Mouse (Mus musculus): ENCODE data around the gene Ift57. TPM values are rescaled to one million over a fixed set of nuclear protein-coding genes. Genes with fewer than 3 reads are reported as not detected.

Ift57 gene
- total and polyA plus RNA-seq, 3 experiments = 13.3 to 28.8 (median 21.3) TPM

DNA sequence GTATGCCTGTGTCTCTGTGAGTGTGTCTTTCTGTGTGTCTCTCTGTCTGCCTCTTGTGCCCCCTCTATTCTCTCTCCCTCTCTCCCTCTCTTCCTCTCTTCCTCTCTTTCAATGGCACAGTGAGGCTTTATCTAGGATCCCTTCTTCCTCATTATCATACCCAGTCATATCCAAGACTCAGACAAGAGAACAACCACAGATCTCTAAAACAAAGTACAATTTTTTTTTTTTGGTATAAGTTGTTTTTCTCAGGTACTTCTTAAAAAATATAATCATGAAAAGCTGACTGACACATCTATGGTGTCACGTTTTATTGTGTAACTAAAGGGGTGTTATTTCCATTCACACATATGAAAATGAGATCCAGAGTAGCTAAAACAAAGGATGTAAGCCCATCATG, 74.0 kb downstream of the Ift57 start:
- Histone ChIP-seq H3K4me1 (ENCODE audit: control insufficient read depth in 1 of 2, insufficient read depth in 2 of 2) (peaks cover 16 to 37% of the 10 kb centered on the region in 2 experiments), H3K9me3 (replicated peaks; ENCODE audit: low read length) (no peaks in the 10 kb centered on the region), H3K9ac (ENCODE audit: insufficient read depth, low read depth) (no peak overlapping the region), H3K4me3 (replicated peaks in 1 of 3; ENCODE audit: low read depth in 2 of 3, low read length in 2 of 3, poor library complexity in 1 of 3) (no peak overlapping the region), H3K27ac (ENCODE audit: insufficient read depth, low read depth) (no peak overlapping the region), H3K4me2 (ENCODE audit: insufficient read depth, low read depth, poor library complexity, severe bottlenecking) (no peak overlapping the region), H3K27me3 (replicated peaks) (no peaks in the 10 kb centered on the region), H3K79me2 (replicated peaks; ENCODE audit: control insufficient read depth, extremely low read depth, insufficient read depth, poor library complexity, severe bottlenecking) (no peaks in the 10 kb centered on the region), H3K36me3 (replicated peaks in 1 of 2; ENCODE audit: control insufficient read depth in 1 of 2, insufficient read depth in 1 of 2, low read length in 1 of 2) (no peaks in the 10 kb centered on the region)
- in situ Hi-C loops (cut with MboI; ENCODE audit: low pct_ligation_motif_present, low pct_unique_long_range_greater_than_20kb, low sequenced_read_pairs) (no loop called here), dilution Hi-C loops (cut with MboI; ENCODE audit: extremely low pct_ligation_motif_present, extremely low pct_unique_long_range_greater_than_20kb, low sequenced_read_pairs) (no loop called here)
- TF ChIP-seq TCF12 (IDR thresholded peaks at IDR 0.05; ENCODE audit: low read depth, low read length) = no peak
- TF ChIP-seq UBTF (IDR thresholded peaks at IDR 0.05; ENCODE audit: low read depth, low read length) = no peak
- TF ChIP-seq ZNF384 (IDR thresholded peaks at IDR 0.05; ENCODE audit: low read depth, low read length) = no peak
- no peak for TF ChIP-seq GABPA (IDR thresholded peaks at IDR 0.05; ENCODE audit: insufficient replicate concordance, low read depth, low read length)
- no peak for TF ChIP-seq IRF4 (IDR thresholded peaks at IDR 0.05; ENCODE audit: low read depth, low read length)
- TF ChIP-seq MXI1 (IDR thresholded peaks at IDR 0.05; ENCODE audit: low read depth, low read length) = no peak
- TF ChIP-seq EP300 (IDR thresholded peaks at IDR 0.05; ENCODE audit: low read length) = no peak
- no peak for TF ChIP-seq SIN3A (IDR thresholded peaks at IDR 0.05; ENCODE audit: low read length)
- TF ChIP-seq BHLHE40 (IDR thresholded peaks at IDR 0.05; ENCODE audit: low read depth, low read length) = no peak
- TF ChIP-seq RCOR1 (conservative IDR thresholded peaks at IDR 0.05; ENCODE audit: low read depth, low read length) = no peak
- no peak for TF ChIP-seq CHD2 (IDR thresholded peaks at IDR 0.05; ENCODE audit: low read length)
- TF ChIP-seq ETS1 (conservative IDR thresholded peaks at IDR 0.05; ENCODE audit: low read depth, low read length) = no peak
- TF ChIP-seq JUN (IDR thresholded peaks at IDR 0.05; ENCODE audit: insufficient read depth, low read depth, low read length) = no peak
- TF ChIP-seq USF1 (IDR thresholded peaks at IDR 0.05; ENCODE audit: low read depth, low read length) = no peak
- TF ChIP-seq MAFK (IDR thresholded peaks at IDR 0.05; ENCODE audit: insufficient replicate concordance, low read length) = no peak
- no peak for TF ChIP-seq POLR2A (IDR thresholded peaks at IDR 0.05; ENCODE audit: low read depth, low read length)
- TF ChIP-seq TBP (conservative IDR thresholded peaks at IDR 0.05; ENCODE audit: low read depth, low read length) = no peak
- no peak for TF ChIP-seq POLR2AphosphoS2 (IDR thresholded peaks at IDR 0.05; ENCODE audit: low read depth, low read length)
- TF ChIP-seq CHD1 (IDR thresholded peaks at IDR 0.05; ENCODE audit: low read depth, low read length) = no peak
- DNase-seq (ENCODE audit: extremely low read depth) = no peak

DNA sequence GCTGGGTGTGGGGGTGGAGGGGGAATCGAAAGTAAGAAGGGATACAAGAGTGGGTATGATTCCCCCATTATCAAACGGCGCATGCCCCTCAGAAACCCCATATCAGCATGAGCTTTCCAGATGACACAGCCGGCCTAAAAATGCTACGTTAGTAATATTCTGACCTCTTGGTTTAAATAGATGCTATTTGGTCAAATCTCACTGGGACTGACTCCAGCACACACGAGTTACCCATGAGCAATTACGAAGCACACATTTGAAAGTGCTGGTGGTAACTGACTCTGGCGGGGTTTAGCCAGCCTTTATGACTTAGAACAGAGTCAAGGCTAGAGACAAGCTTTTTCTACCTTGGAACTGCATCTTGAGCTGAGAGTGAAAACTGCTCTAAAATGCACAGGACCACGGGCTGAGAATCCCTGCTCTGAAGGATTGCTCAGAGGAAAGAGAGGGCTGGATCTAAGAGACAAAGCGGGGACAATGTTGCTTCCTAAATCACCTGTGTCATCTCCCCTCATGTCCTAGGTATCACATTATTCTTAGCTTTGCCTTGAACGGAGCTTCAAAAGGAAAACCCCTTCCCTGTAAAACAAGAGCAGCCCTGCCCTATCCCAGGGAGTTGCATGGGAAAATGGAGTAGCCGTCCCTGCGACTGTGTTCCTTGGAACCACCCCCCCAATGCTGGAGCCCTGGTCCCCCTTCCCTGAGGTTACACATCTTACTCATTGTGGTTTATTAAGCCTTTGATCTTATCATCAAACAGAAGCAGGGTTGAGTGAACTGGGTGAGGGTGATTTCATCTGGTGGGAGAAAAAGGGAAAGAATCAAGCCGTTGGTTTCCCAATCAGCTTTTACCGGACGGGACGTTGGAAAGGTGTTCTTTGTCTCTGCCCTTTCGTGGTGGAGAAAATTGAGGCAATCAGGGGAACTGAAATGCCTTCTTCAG, 75.3 kb downstream of the Ift57 start:
- peak overlapping the region; percentile 74 for H3K27ac ChIP-seq (ENCODE audit: insufficient read depth, low read depth)
- peak overlapping the region; percentile 45 for H3K9ac ChIP-seq (ENCODE audit: insufficient read depth, low read depth)
- H3K4me3 ChIP-seq (replicated peaks in 1 of 3; ENCODE audit: low read depth in 2 of 3, low read length in 2 of 3, poor library complexity in 1 of 3) = no peak overlapping the region
- TF ChIP-seq MEF2A (IDR thresholded peaks at IDR 0.05; ENCODE audit: borderline replicate concordance, low read depth, low read length) = peak; percentile 92
- peak; percentile 63; the same call in 1 of the 2 replicates for TF ChIP-seq CHD1 (IDR thresholded peaks at IDR 0.05; ENCODE audit: low read depth, low read length)
- TF ChIP-seq MAX (IDR thresholded peaks at IDR 0.05; ENCODE audit: low read length) = peak; percentile 76
- peak; percentile 62; the same call in 1 of the 2 replicates for TF ChIP-seq MYC (IDR thresholded peaks at IDR 0.05; ENCODE audit: low read depth, low read length)
- TF ChIP-seq TCF12 (IDR thresholded peaks at IDR 0.05; ENCODE audit: low read depth, low read length) = peak; percentile 43; the same call in 1 of the 2 replicates
- peak; percentile 72 for TF ChIP-seq ETS1 (conservative IDR thresholded peaks at IDR 0.05; ENCODE audit: low read depth, low read length)
- no peak for TF ChIP-seq HCFC1 (IDR thresholded peaks at IDR 0.05; ENCODE audit: low read depth, low read length)
- TF ChIP-seq JUN (IDR thresholded peaks at IDR 0.05; ENCODE audit: insufficient read depth, low read depth, low read length) = peak; percentile 43; the same call in 1 of the 2 replicates
- TF ChIP-seq SIN3A (IDR thresholded peaks at IDR 0.05; ENCODE audit: low read length) = peak; percentile 52; the same call in 1 of the 2 replicates
- peak; percentile 74; the same call in 1 of the 2 replicates for TF ChIP-seq MXI1 (IDR thresholded peaks at IDR 0.05; ENCODE audit: low read depth, low read length)
- peak; percentile 49 for TF ChIP-seq EP300 (IDR thresholded peaks at IDR 0.05; ENCODE audit: low read length)
- no peak for TF ChIP-seq CHD2 (IDR thresholded peaks at IDR 0.05; ENCODE audit: low read length)
- no peak for TF ChIP-seq ZNF384 (IDR thresholded peaks at IDR 0.05; ENCODE audit: low read depth, low read length)
- no peak for TF ChIP-seq MAZ (IDR thresholded peaks at IDR 0.05; ENCODE audit: low read depth, low read length)
- peak; percentile 79 for TF ChIP-seq BHLHE40 (IDR thresholded peaks at IDR 0.05; ENCODE audit: low read depth, low read length)
- peak; percentile 70; the same call in 1 of the 2 replicates for TF ChIP-seq MAFK (IDR thresholded peaks at IDR 0.05; ENCODE audit: insufficient replicate concordance, low read length)
- TF ChIP-seq NRF1 (IDR thresholded peaks at IDR 0.05; ENCODE audit: low read depth, low read length) = peak; percentile 65
- peak; percentile 92 for TF ChIP-seq IRF4 (IDR thresholded peaks at IDR 0.05; ENCODE audit: low read depth, low read length)
- dilution Hi-C loops (cut with MboI; ENCODE audit: extremely low pct_ligation_motif_present, extremely low pct_unique_long_range_greater_than_20kb, low sequenced_read_pairs) (no loop called here), in situ Hi-C loops (cut with MboI; ENCODE audit: low pct_ligation_motif_present, low pct_unique_long_range_greater_than_20kb, low sequenced_read_pairs) (no loop called here)
- peaks cover 16 to 39% of the 10 kb centered on the region in 2 experiments for H3K4me1 ChIP-seq (ENCODE audit: control insufficient read depth in 1 of 2, insufficient read depth in 2 of 2)
- H3K9me3 ChIP-seq (replicated peaks; ENCODE audit: low read length) = no peaks in the 10 kb centered on the region
- H3K27me3 ChIP-seq (replicated peaks) = no peaks in the 10 kb centered on the region
- no peaks in the 10 kb centered on the region for H3K36me3 ChIP-seq (replicated peaks in 1 of 2; ENCODE audit: control insufficient read depth in 1 of 2, insufficient read depth in 1 of 2, low read length in 1 of 2)
- H3K79me2 ChIP-seq (replicated peaks; ENCODE audit: control insufficient read depth, extremely low read depth, insufficient read depth, poor library complexity, severe bottlenecking) = no peaks in the 10 kb centered on the region
- peak overlapping the region; percentile 84 for H3K4me2 ChIP-seq (ENCODE audit: insufficient read depth, low read depth, poor library complexity, severe bottlenecking)
- peak; percentile 71 for DNase-seq (ENCODE audit: extremely low read depth)

All from CH12.LX (cell line).